Mouse (Mus musculus) hindbrain, postnatal 0 days (tissue): ENCODE results near the gene Slc25a29. TPM values are rescaled to one million over a fixed set of nuclear protein-coding genes. Genes with fewer than 3 reads are reported as not detected.
A peak's percentile ranks its signal among the peaks of the same experiment; 100 is the strongest.

Experiments used
- ATAC-seq: fragments of 200-750 bp; cut with Nextera tagmentation; 2 replicates; pipeline ENCODE4 v1.8.0; 2017; ENCODE audit warnings: mild to moderate bottlenecking, moderate TSS enrichment, moderate library complexity
- DNase-seq: peaks from one replicate; pipeline ENCODE4 v3.0.0-alpha.2; 2015; ENCODE audit warnings: low spot score
- H3K27ac ChIP-seq: fragments of 300-500 bp; sonication (generic); 2 replicates; pipeline ENCODE4 v1.5.1; 2014; ENCODE audit warnings: mild to moderate bottlenecking
- H3K27me3 ChIP-seq: fragments of 300-500 bp; sonication (generic); 2 replicates; pipeline ENCODE4 v1.6.1; 2014; ENCODE audit warnings: low read length, mixed read lengths; ENCODE audit not compliant: insufficient read depth
- H3K36me3 ChIP-seq: fragments of 300-500 bp; sonication (generic); 2 replicates; pipeline ENCODE4 v1.6.1; 2014; ENCODE audit warnings: low read length, mixed read lengths; ENCODE audit not compliant: insufficient read depth
- H3K4me1 ChIP-seq: fragments of 300-500 bp; sonication (generic); 2 replicates; pipeline ENCODE4 v1.6.1; 2014; ENCODE audit warnings: antibody characterized with exemption, low read length, mixed read lengths; ENCODE audit not compliant: insufficient read depth
- H3K4me2 ChIP-seq: fragments of 300-500 bp; sonication (generic); 2 replicates; pipeline ENCODE4 v1.6.1; 2014; ENCODE audit warnings: low read depth, mild to moderate bottlenecking, low read length, moderate library complexity, mixed read lengths
- H3K4me3 ChIP-seq: fragments of 300-500 bp; sonication (generic); 2 replicates; pipeline ENCODE4 v1.5.1; 2014; ENCODE audit warnings: low read length
- H3K9ac ChIP-seq: fragments of 300-500 bp; sonication (generic); replicated peaks from 2 replicates; pipeline ENCODE4 v1.6.1; 2014; ENCODE audit warnings: mild to moderate bottlenecking, low read length, moderate library complexity, mixed read lengths
- H3K9me3 ChIP-seq: fragments of 300-500 bp; sonication (generic); 2 replicates; pipeline ENCODE4 v1.6.1; 2016; ENCODE audit warnings: low read length, mixed read lengths
- CTCF ChIP-seq: IDR thresholded peaks from 2 replicates; pipeline ENCODE4 v1.5.1; 2016; ENCODE audit warnings: antibody characterized with exemption, control low read depth, low read depth
- WGBS: fragments of 180-500 bp; shearing (Covaris S2); extraction: QIAGEN DNeasy Blood & Tissue Kit; methylation state at CpG from one replicate; pipeline ENCODE4 v1.1.7; 2014; 5-methylcytosine and 5-hydroxymethylcytosine counted together
- polyA plus RNA-seq: library from polyadenylated mRNA; unstranded; fragments of >200 nt; fragmentation: Nextera tagmentation; extraction: Ambion mirVana; gene quantifications from 2 replicates; pipeline ENCODE4 v1.2.1, GENCODE M21; 2015
- total RNA-seq: library from RNA; depleted of rRNA; stranded (reverse); fragments of >200 nt; gene quantifications from 2 replicates; pipeline ENCODE4 v1.2.3, GENCODE M21; 2014

Gene Slc25a29
- total and polyA plus RNA-seq, 2 experiments from 2014 or later, result 13.0 to 18.0 TPM

DNA sequence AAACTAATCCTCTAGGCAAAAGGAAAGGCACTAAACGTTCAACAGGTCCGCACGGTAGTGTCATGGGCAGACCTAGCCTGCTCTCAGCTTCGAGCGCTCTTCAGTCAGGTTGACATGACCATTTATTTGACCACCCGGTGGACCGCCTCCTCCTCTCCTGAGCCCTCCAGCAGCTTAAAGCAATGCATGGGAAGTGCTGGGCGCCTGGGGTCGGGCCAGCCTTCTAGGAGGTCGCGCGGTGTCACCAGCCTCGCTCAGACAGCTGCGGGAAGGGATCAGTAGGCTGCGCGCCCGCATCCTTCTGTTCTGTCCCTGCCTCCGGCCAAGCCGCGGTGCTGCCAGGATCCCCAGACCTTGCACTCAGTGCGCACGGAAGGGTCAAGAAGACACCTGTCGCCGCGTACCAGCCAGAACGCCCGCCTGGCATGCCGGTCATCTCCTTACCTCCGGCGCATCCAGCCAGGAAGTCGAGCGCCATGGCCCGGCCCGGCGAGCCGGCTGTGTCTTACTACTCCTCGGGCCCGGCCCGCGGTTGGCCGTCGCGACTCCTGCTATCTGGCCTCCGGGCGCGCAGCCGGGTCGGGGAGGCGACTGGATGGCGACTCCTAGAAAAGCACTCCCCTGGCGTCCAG, 359 bp downstream of the Slc25a29 start:
- peak; percentile 36 for ATAC-seq
- no peaks in the 10 kb centered on the region for H3K36me3 ChIP-seq
- 2% methylated on average over 51 of the region's 51 CpGs for WGBS
- no peak for TF ChIP-seq CTCF
- peak overlapping the region; percentile 74; the same call in 1 of the 2 replicates for H3K27ac ChIP-seq
- H3K4me1 ChIP-seq, result peaks cover 44% of the 10 kb centered on the region
- peak overlapping the region; percentile 60 for H3K4me3 ChIP-seq
- H3K9ac ChIP-seq, result peak overlapping the region; percentile 73
- no peaks in the 10 kb centered on the region for H3K27me3 ChIP-seq
- H3K9me3 ChIP-seq, result no peaks in the 10 kb centered on the region
- DNase-seq, result peak; percentile 23
- H3K4me2 ChIP-seq, result peak overlapping the region; percentile 84

DNA sequence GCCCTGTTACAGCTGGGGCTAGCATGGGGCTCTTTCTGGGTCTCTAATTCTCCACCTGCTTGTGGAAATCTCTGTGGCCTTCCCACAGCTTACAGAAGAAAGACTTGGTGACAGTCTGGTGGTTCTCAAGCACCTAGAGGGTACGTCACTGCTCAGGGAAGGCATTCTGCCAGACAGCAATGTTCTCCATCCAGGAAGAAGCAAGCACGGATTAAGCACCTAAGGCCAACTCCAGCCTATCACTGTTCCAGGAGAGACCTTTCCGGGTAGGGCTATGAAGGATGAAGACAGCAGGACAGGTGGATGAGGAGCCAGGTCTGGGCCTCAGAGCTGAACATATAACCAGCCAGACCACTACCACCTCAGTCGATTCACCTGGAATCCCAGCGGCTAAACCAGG, 897 bp downstream of the Slc25a29 start:
- H3K27ac ChIP-seq, result peak overlapping the region; percentile 74; the same call in 1 of the 2 replicates
- ATAC-seq (no peak), DNase-seq (no peak)
- H3K9ac ChIP-seq, result peak overlapping the region; percentile 73
- H3K9me3 ChIP-seq, result no peaks in the 10 kb centered on the region
- peak overlapping the region; percentile 84 for H3K4me2 ChIP-seq
- WGBS, result 46% methylated on average over 5 of the region's 5 CpGs
- peak overlapping the region; percentile 60 for H3K4me3 ChIP-seq
- no peak for TF ChIP-seq CTCF
- H3K4me1 ChIP-seq, result peaks cover 44% of the 10 kb centered on the region
- H3K36me3 ChIP-seq, result no peaks in the 10 kb centered on the region
- no peaks in the 10 kb centered on the region for H3K27me3 ChIP-seq

DNA sequence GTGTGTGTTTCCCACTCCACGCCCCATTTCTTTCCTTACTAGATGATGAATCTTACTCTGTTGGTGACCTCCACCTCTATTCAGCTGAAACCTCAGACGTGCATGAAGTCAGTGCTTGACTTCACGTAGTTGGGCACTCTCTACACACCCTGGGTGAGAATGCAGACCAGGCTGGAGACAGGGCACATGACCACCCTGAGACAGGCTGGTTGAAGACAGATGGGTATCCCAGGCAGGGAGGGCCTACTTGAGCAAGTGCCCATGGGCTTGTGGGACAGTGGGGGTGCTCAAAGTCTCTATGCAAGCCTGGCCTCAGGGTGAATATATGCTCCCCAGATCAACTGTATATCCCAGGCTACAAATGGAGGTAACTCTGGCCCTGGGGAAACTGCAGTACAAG, 1.3 kb downstream of the Slc25a29 start:
- Histone ChIP-seq H3K9ac (no peak overlapping the region), H3K4me1 (peaks cover 44% of the 10 kb centered on the region), H3K27ac (no peak overlapping the region), H3K36me3 (no peaks in the 10 kb centered on the region), H3K4me2 (peak overlapping the region; percentile 84), H3K9me3 (no peaks in the 10 kb centered on the region), H3K27me3 (no peaks in the 10 kb centered on the region), H3K4me3 (peak overlapping the region; percentile 60)
- DNase-seq, result no peak
- ATAC-seq, result no peak
- 84% methylated on average over 3 of the region's 3 CpGs for WGBS
- no peak for TF ChIP-seq CTCF

DNA sequence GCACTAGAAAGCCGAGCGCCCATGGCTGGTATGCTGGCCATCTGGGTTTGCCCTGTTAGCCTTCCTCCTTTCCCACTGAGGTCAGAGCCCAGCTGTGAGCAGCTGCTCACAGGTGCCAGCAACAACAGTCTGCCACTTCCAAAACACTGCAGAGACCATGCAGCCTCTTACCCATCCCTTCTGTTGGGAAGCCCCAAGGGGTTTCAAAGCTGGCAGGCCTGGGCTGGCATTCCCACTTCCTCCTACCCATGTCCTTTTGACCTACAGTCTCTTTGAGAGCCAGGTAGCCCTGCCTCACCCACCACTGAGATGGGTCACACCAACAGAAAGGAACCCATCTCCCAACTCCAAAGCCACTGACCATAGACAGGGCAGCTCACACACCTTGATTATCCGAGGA, 2.3 kb downstream of the Slc25a29 start:
- no peak overlapping the region for H3K27ac ChIP-seq
- TF ChIP-seq CTCF, result no peak
- no peaks in the 10 kb centered on the region for H3K36me3 ChIP-seq
- H3K4me1 ChIP-seq, result peaks cover 44% of the 10 kb centered on the region
- H3K9ac ChIP-seq, result no peak overlapping the region
- ATAC-seq (no peak), DNase-seq (no peak)
- no peaks in the 10 kb centered on the region for H3K27me3 ChIP-seq
- H3K4me2 ChIP-seq, result no peak overlapping the region
- WGBS, result 90% methylated on average over 3 of the region's 3 CpGs
- H3K9me3 ChIP-seq, result no peaks in the 10 kb centered on the region
- no peak overlapping the region for H3K4me3 ChIP-seq

DNA sequence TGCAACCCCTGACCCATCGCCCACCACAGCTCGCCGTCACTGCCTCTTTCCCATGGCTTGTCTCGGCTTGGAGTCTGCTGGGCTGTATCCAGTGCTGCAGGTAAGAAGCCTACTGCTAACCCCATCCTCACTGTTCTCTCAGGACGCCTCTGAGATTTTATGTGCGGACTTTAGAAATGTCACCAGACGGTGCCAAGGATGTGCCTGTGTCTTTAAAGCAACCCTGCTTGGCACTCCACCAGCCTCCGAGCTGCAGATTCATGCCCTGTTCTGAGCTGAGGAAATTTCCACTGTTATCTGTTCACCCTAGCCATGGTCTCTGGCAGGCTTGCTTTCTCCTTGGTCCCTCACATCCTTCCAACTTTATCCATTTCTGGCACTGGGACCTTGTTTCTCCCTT, 2.8 kb downstream of the Slc25a29 start:
- peak overlapping the region; percentile 8; the same call in 1 of the 2 replicates for H3K4me2 ChIP-seq
- WGBS, result 68% methylated on average over 8 of the region's 8 CpGs
- no peak overlapping the region for H3K4me3 ChIP-seq
- no peak overlapping the region for H3K27ac ChIP-seq
- H3K9me3 ChIP-seq, result no peaks in the 10 kb centered on the region
- peaks cover 40% of the 10 kb centered on the region for H3K4me1 ChIP-seq
- H3K36me3 ChIP-seq, result no peaks in the 10 kb centered on the region
- ATAC-seq, result no peak
- DNase-seq, result peak; percentile 31
- H3K9ac ChIP-seq, result no peak overlapping the region
- H3K27me3 ChIP-seq, result no peaks in the 10 kb centered on the region
- TF ChIP-seq CTCF, result no peak

DNA sequence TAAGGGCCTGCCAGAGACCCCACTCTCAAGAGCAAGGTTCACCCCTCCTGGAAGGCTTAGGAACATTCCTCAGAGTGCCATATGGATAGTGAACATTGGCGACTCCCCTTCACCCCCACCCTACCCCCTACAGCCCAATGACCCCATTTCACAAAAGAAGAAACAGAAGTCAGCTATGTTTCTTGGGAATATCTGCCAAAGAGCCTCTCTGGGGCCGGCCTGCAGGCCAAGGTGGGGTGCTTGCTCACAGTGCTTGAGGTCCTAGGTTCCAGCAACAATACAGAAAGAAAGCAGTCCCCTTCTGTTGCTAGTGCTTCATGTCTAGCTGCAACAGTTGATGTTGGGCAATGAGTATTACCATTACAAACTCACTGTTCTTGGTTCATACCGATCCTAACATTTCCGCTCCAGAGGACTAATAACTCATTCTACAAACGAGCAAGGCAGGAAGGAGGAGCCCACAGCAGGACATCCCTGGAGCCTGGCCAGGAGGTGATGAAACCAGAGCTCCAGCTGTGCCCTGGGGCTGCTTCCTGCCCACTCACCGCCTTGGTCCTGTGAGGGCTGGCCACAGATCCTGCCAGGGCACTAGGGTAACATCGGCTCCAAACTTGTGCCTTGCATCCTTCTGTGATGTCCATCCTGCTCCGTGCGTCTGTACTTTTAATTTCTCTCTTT, 3.6 kb downstream of the Slc25a29 start:
- H3K9me3 ChIP-seq, result no peaks in the 10 kb centered on the region
- WGBS, result 41% methylated on average over 9 of the region's 9 CpGs
- ATAC-seq, result no peak
- H3K27me3 ChIP-seq, result no peaks in the 10 kb centered on the region
- H3K27ac ChIP-seq, result no peak overlapping the region; the same call in 1 of the 2 replicates
- no peak overlapping the region for H3K4me3 ChIP-seq
- H3K4me1 ChIP-seq, result peaks cover 33% of the 10 kb centered on the region
- H3K9ac ChIP-seq, result no peak overlapping the region
- DNase-seq, result peak; percentile 35
- H3K4me2 ChIP-seq, result peak overlapping the region; percentile 8; the same call in 1 of the 2 replicates
- TF ChIP-seq CTCF, result no peak
- H3K36me3 ChIP-seq, result no peaks in the 10 kb centered on the region

DNA sequence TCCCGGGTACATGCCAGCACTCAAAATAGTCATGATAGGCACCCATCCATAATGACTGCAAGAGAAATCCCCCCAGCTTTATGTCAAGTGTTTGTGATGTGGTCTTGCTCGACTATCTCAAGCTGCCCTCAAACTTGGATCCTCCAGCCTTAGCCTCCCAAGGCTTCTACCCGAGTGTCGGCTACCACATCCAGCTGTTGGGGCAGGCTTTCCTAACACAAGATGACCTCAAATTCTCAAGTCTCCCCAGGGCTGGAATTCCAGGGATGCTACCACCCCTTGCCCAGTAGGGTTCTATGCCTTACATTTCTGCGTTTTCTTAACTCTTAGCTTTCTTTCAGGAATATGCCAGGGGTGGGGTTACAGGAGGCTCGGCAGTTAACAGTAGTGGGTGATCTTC, 5.3 kb downstream of the Slc25a29 start:
- Histone ChIP-seq H3K27me3 (no peaks in the 10 kb centered on the region), H3K4me1 (peaks cover 28% of the 10 kb centered on the region), H3K36me3 (no peaks in the 10 kb centered on the region), H3K27ac (no peak overlapping the region), H3K9ac (no peak overlapping the region), H3K4me2 (no peak overlapping the region), H3K9me3 (no peaks in the 10 kb centered on the region), H3K4me3 (no peak overlapping the region)
- WGBS, result 85% methylated on average over 6 of the region's 6 CpGs
- ATAC-seq (no peak), DNase-seq (no peak)
- TF ChIP-seq CTCF, result no peak
